Mouse (Mus musculus) G1E-ER4 (cell line): ENCODE measurements around the gene Cdcp1. TPM values are rescaled to one million over a fixed set of nuclear protein-coding genes. Genes with fewer than 3 reads are reported as not detected.

Experiments used
- GATA1 ChIP-seq: IDR thresholded peaks from one replicate; pipeline ENCODE4 v1.8.0; 2012; ENCODE audit warnings: low read length, inconsistent platforms
- polyA plus RNA-seq: library from polyadenylated mRNA; stranded (reverse); fragments of >175 nt; gene quantifications from 2 replicates; pipeline ENCODE4 v1.2.3, GENCODE M21; 2012

The Cdcp1 gene
- polyA plus RNA-seq = not detected in 2 replicates

GRCm38 (mm10) chr9:123215621-123216440 lies at the start of gene Cdcp1:
TSS of gene Cdcp1 (minus strand) at chr9:123216038.
- no peak for TF ChIP-seq GATA1

GRCm38 (mm10) chr9:123260611-123261021 lies 44.8 kb upstream of the Cdcp1 start, which contains the start of gene Tmem158:
TSS of gene Tmem158 (minus strand) at chr9:123260764.
- TF ChIP-seq GATA1 = no peak

GRCm38 (mm10) chr9:123259896-123260610 lies 44.2 kb upstream of the Cdcp1 start:
- no peak for TF ChIP-seq GATA1

GRCm38 (mm10) chr9:123259461-123259895 lies 43.6 kb upstream of the Cdcp1 start:
- TF ChIP-seq GATA1 = no peak

- no peak for TF ChIP-seq GATA1
Measured at GRCm38 (mm10) chr9:123258796-123259195, 43.0 kb upstream of the Cdcp1 start.

GRCm38 (mm10) chr9:123255736-123256135 lies 39.9 kb upstream of the Cdcp1 start:
- TF ChIP-seq GATA1 = no peak

- TF ChIP-seq GATA1 = no peak
Measured at GRCm38 (mm10) chr9:123247992-123248391, 32.2 kb upstream of the Cdcp1 start.

- no peak for TF ChIP-seq GATA1
Measured at GRCm38 (mm10) chr9:123245146-123245545, 29.3 kb upstream of the Cdcp1 start.

- TF ChIP-seq GATA1 = no peak
Measured at GRCm38 (mm10) chr9:123243988-123244387, 28.1 kb upstream of the Cdcp1 start.

- no peak for TF ChIP-seq GATA1
Measured at GRCm38 (mm10) chr9:123241191-123241590, 25.4 kb upstream of the Cdcp1 start.

- no peak for TF ChIP-seq GATA1
Measured at GRCm38 (mm10) chr9:123240751-123241150, 24.9 kb upstream of the Cdcp1 start.

- no peak for TF ChIP-seq GATA1
Measured at GRCm38 (mm10) chr9:123240271-123240670, 24.4 kb upstream of the Cdcp1 start.

- no peak for TF ChIP-seq GATA1
Measured at GRCm38 (mm10) chr9:123239651-123240050, 23.8 kb upstream of the Cdcp1 start.

GRCm38 (mm10) chr9:123238256-123239045 lies 22.6 kb upstream of the Cdcp1 start:
- no peak for TF ChIP-seq GATA1

- TF ChIP-seq GATA1 = no peak
Measured at GRCm38 (mm10) chr9:123237739-123238138, 21.9 kb upstream of the Cdcp1 start.

- no peak for TF ChIP-seq GATA1
Measured at GRCm38 (mm10) chr9:123235621-123236020, 19.8 kb upstream of the Cdcp1 start.
